Mouse (Mus musculus) liver, postnatal 0 days (tissue): Measurements from ENCODE around the gene Aebp1. TPM values are rescaled to one million over a fixed set of nuclear protein-coding genes. Genes with fewer than 3 reads are reported as not detected.

Experiments
- ATAC-seq: fragments of 200-750 bp; cut with Nextera tagmentation; 2 replicates; pipeline ENCODE4 v1.8.0; 2017; ENCODE audit warnings: mild to moderate bottlenecking, moderate library complexity
- DNase-seq: peaks from one replicate; pipeline ENCODE4 v3.0.0-alpha.2; 2016
- H3K27ac ChIP-seq: fragments of 300-500 bp; sonication (generic); 2 replicates; pipeline ENCODE4 v1.5.1; 2014; ENCODE audit warnings: antibody characterized with exemption, moderate library complexity, mild to moderate bottlenecking, low read depth
- H3K27me3 ChIP-seq: fragments of 300-500 bp; sonication (generic); 2 replicates; pipeline ENCODE4 v1.6.1; 2014; ENCODE audit warnings: low read length, control low read depth, mixed read lengths; ENCODE audit not compliant: insufficient read depth
- H3K36me3 ChIP-seq: fragments of 300-500 bp; sonication (generic); replicated peaks from 2 replicates; pipeline ENCODE4 v1.6.1; 2014; ENCODE audit warnings: mild to moderate bottlenecking, control low read depth, low read length, moderate library complexity, mixed read lengths; ENCODE audit not compliant: insufficient read depth
- H3K4me1 ChIP-seq: fragments of 300-500 bp; sonication (generic); 2 replicates; pipeline ENCODE4 v1.6.1; 2014; ENCODE audit warnings: antibody characterized with exemption, mild to moderate bottlenecking, control low read depth; ENCODE audit not compliant: insufficient read depth
- H3K4me2 ChIP-seq: fragments of 300-500 bp; sonication (generic); 2 replicates; pipeline ENCODE4 v1.6.1; 2014; ENCODE audit warnings: low read depth, mild to moderate bottlenecking, low read length, moderate library complexity, mixed read lengths
- H3K4me3 ChIP-seq: fragments of 300-500 bp; sonication (generic); 2 replicates; pipeline ENCODE4 v1.5.1; 2014; ENCODE audit warnings: low read depth, low read length
- H3K9ac ChIP-seq: fragments of 300-500 bp; sonication (generic); replicated peaks from 2 replicates; pipeline ENCODE4 v1.6.1; 2014; ENCODE audit warnings: mild to moderate bottlenecking, moderate library complexity
- H3K9me3 ChIP-seq: fragments of 300-500 bp; sonication (generic); 2 replicates; pipeline ENCODE4 v1.6.1; 2016; ENCODE audit warnings: mild to moderate bottlenecking, control low read depth, low read length, mixed read lengths
- CTCF ChIP-seq: sonication (generic); IDR thresholded peaks from 2 replicates; pipeline ENCODE4 v1.5.1; 2016; ENCODE audit warnings: antibody characterized with exemption, low read depth
- EP300 ChIP-seq: IDR thresholded peaks from 2 replicates; pipeline ENCODE4 v1.6.1; 2016; ENCODE audit warnings: antibody characterized with exemption, low read depth, mild to moderate bottlenecking
- WGBS: fragments of 180-500 bp; shearing (Covaris S2); extraction: QIAGEN DNeasy Blood & Tissue Kit; methylation state at CpG from one replicate; pipeline ENCODE4 v1.1.7; 2014; ENCODE audit not compliant: insufficient replicate concordance; 5-methylcytosine and 5-hydroxymethylcytosine counted together
- polyA plus RNA-seq: library from polyadenylated mRNA; unstranded; fragments of >200 nt; fragmentation: Nextera tagmentation; extraction: Ambion mirVana; gene quantifications from 2 replicates; pipeline ENCODE4 v1.2.1, GENCODE M21; 2015

Aebp1 gene
- polyA plus RNA-seq, 1 experiment from 2014 or later = 3.1 TPM

DNA sequence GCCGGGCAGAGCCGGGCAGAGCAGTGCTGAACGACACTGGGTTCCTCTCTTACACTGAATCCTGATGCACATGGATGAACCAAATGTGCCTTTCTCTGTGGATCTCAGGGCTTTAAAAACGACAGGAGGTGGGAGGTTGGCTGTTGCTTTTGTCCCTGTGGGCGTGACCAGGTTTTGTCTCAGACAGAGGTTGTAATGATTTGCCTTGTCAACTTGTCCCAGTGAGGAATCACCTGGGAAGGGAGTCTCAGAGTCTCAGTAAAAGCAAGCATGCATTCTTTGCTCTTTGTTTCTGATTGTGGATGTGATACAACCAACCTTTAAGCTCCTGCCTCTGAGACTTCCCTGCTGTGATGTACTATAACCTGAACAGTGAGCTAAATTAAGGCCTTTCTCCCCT is 45.3 kb downstream of the Aebp1 start:
- no peak for ATAC-seq
- H3K27me3 ChIP-seq = peaks cover 12% of the 10 kb centered on the region
- peaks cover 8% of the 10 kb centered on the region; the same call in 1 of the 2 replicates for H3K36me3 ChIP-seq
- H3K4me3 ChIP-seq = no peak overlapping the region
- H3K9me3 ChIP-seq = no peaks in the 10 kb centered on the region
- no peak overlapping the region for H3K27ac ChIP-seq
- H3K4me2 ChIP-seq = no peak overlapping the region
- TF ChIP-seq CTCF = no peak
- TF ChIP-seq EP300 = no peak
- 63% methylated on average over 5 of the region's 5 CpGs for WGBS
- H3K4me1 ChIP-seq = no peaks in the 10 kb centered on the region
- DNase-seq = no peak
- H3K9ac ChIP-seq = no peak overlapping the region

DNA sequence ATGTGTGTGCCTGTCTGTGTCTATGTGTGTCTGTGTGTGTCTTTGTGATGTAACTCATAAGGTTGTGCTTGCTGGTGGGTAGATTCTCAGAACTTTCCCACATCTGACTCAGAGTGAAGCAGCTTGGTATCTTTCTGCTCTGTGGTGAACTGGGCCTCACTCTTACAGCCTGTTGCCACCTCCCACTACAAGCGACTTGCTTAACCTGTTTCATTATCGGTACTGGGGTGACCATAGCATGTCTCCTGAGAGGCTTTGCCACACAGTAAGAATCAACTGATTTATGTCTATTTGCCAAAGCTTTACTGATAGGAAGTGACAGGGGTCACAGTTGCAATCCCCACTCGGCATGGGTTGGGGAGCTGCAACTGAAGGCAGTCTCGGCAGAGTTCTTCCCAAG is 46.9 kb downstream of the Aebp1 start:
- WGBS = 66% methylated on average over 4 of the region's 4 CpGs
- no peak for ATAC-seq
- H3K27me3 ChIP-seq = no peaks in the 10 kb centered on the region

DNA sequence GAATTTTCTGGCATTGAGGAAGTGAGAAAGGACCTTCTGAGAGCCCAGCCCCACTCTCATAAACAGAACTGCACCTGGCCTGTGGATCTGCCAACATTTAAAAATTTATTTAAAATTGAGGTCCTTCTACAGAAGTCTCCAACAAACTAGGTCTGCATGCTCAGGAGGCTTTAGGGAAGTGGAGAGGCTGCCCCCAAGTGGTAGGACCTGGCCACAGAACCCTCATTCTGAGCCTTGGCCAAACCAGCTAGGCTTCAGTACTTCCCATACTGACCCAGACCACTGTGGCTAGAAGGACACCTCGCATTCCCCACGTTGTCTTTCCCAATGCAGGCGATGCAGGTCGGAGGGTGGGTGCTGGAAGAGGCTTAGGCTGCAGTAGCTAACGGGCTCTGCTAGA is 50.9 kb downstream of the Aebp1 start:
- H3K27ac ChIP-seq = no peak overlapping the region
- H3K4me2 ChIP-seq = peak overlapping the region; percentile 48
- no peaks in the 10 kb centered on the region for H3K9me3 ChIP-seq
- peaks cover 12% of the 10 kb centered on the region; the same call in 1 of the 2 replicates for H3K4me1 ChIP-seq
- no peak overlapping the region for H3K9ac ChIP-seq
- ATAC-seq = no peak; the same call in 1 of the 2 replicates
- 28% methylated on average over 5 of the region's 5 CpGs for WGBS
- peaks cover 6% of the 10 kb centered on the region; the same call in 1 of the 2 replicates for H3K36me3 ChIP-seq
- H3K4me3 ChIP-seq = no peak overlapping the region
- TF ChIP-seq CTCF = peak; percentile 74
- TF ChIP-seq EP300 = no peak
- peak; percentile 66 for DNase-seq
- no peaks in the 10 kb centered on the region for H3K27me3 ChIP-seq

More for the DNA sequence above, 46.9 kb downstream of the Aebp1 start:
- no peak overlapping the region for H3K27ac ChIP-seq
- DNase-seq = no peak
- peaks cover 8% of the 10 kb centered on the region; the same call in 1 of the 2 replicates for H3K36me3 ChIP-seq
- no peaks in the 10 kb centered on the region for H3K9me3 ChIP-seq
- H3K4me3 ChIP-seq = no peak overlapping the region
- no peak overlapping the region for H3K4me2 ChIP-seq
- H3K4me1 ChIP-seq = peaks cover 7% of the 10 kb centered on the region; the same call in 1 of the 2 replicates
- no peak overlapping the region for H3K9ac ChIP-seq
- TF ChIP-seq EP300 (no peak), CTCF (no peak)

DNA sequence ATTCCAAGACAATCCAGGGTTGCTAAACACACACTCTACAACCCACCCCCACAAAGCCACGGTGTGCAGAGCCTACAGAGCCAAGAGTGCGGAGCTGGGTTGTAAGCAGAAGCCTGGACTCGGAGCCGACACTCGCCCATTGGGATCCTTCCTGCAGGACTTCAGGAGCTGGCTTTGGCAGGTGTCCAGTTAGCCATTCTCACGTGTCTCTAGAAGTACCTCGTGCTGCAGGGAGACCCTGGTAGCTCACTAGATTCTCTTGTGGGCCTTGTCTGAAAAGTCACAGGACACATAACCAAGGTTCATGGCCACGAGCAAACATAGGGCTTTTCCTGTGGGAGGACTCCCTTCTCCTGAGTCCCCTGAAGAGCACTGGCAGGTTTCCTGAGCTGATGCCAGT is 51.5 kb downstream of the Aebp1 start:
- Histone ChIP-seq H3K27me3 (no peaks in the 10 kb centered on the region), H3K9me3 (no peaks in the 10 kb centered on the region), H3K36me3 (peaks cover 6% of the 10 kb centered on the region; the same call in 1 of the 2 replicates), H3K4me1 (peaks cover 12% of the 10 kb centered on the region; the same call in 1 of the 2 replicates), H3K27ac (no peak overlapping the region), H3K4me2 (peak overlapping the region; percentile 48), H3K9ac (no peak overlapping the region), H3K4me3 (no peak overlapping the region)
- DNase-seq (no peak), ATAC-seq (no peak)
- WGBS = 64% methylated on average over 8 of the region's 8 CpGs
- TF ChIP-seq CTCF = no peak
- TF ChIP-seq EP300 = no peak

DNA sequence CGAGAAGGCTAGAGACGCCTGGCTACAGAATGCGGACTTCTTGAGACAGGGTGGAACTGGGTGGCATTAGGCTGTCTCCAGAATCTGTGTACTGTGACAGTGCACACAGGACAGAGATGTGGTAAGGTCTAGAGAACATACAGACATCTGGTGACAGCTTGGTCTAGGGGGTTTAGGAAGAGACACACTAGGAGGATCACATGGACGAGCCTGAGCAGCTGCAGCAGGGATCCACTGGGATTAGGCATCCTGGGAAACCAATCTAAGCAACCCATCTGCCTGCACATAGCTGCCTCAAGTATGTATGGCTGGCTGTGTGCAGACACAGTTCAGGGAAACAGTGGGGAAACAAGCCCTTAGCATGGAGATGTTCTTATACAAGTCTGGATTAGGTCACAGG is 52.2 kb downstream of the Aebp1 start:
- H3K27me3 ChIP-seq = no peaks in the 10 kb centered on the region
- H3K36me3 ChIP-seq = peaks cover 6% of the 10 kb centered on the region; the same call in 1 of the 2 replicates
- WGBS = 67% methylated on average over 4 of the region's 4 CpGs
- H3K4me3 ChIP-seq = no peak overlapping the region
- H3K9ac ChIP-seq = no peak overlapping the region
- no peak for DNase-seq
- H3K4me2 ChIP-seq = peak overlapping the region; percentile 48
- no peaks in the 10 kb centered on the region for H3K9me3 ChIP-seq
- no peak overlapping the region for H3K27ac ChIP-seq
- ATAC-seq = no peak
- H3K4me1 ChIP-seq = peaks cover 14% of the 10 kb centered on the region; the same call in 1 of the 2 replicates
- no peak for TF ChIP-seq EP300
- no peak for TF ChIP-seq CTCF

DNA sequence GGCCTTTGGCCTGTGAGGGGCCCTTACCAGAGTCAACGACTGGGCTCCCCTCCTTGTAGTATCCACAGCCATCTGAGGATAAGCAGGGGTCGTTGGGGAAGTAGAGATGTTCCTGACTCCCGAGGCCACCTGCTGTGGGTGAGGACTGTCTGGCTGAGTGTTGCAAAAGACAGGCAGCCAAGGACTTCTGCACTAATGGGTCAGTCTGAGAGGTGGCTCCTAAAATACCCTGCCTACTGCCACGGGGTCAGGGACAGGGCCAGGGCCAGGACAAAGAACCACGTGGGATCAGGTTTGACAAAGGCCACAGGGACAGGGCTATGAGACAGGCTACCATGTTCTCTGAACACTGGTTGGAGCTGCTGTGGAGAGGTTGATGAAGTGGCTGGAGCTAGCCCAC is 53.2 kb downstream of the Aebp1 start:
- peak overlapping the region; percentile 1; the same call in 1 of the 2 replicates for H3K9ac ChIP-seq
- ATAC-seq (peak; percentile 30), DNase-seq (no peak)
- no peak overlapping the region for H3K27ac ChIP-seq
- peak overlapping the region; percentile 48 for H3K4me2 ChIP-seq
- 0 out of 2 replicates have a peak, but pooled peaks cover 2% of the 10 kb centered on the region for H3K36me3 ChIP-seq
- TF ChIP-seq CTCF (no peak), EP300 (no peak)
- 30% methylated on average over 5 of the region's 5 CpGs for WGBS
- peaks cover 14% of the 10 kb centered on the region; the same call in 1 of the 2 replicates for H3K4me1 ChIP-seq
- H3K9me3 ChIP-seq = no peaks in the 10 kb centered on the region
- no peaks in the 10 kb centered on the region for H3K27me3 ChIP-seq
- H3K4me3 ChIP-seq = no peak overlapping the region
